Mouse (Mus musculus) embryonic facial prominence, embryonic 15.5 days (tissue): Measurements from ENCODE around the gene Ncbp2. TPM values are rescaled to one million over a fixed set of nuclear protein-coding genes. Genes with fewer than 3 reads are reported as not detected.

Experiments
- ATAC-seq: fragments of 200-750 bp; cut with Nextera tagmentation; 2 replicates; pipeline ENCODE4 v1.8.0; 2017; ENCODE audit warnings: low read depth, moderate TSS enrichment; ENCODE audit not compliant: insufficient number of reproducible peaks, low FRiP score, low TSS enrichment
- H3K27ac ChIP-seq: fragments of 300-500 bp; sonication (generic); replicated peaks from 2 replicates; pipeline ENCODE4 v1.5.1; 2015; ENCODE audit warnings: mild to moderate bottlenecking, inconsistent platforms
- H3K27me3 ChIP-seq: fragments of 300-500 bp; sonication (generic); 2 replicates; pipeline ENCODE4 v1.6.1; 2015; ENCODE audit warnings: inconsistent platforms
- H3K36me3 ChIP-seq: fragments of 300-500 bp; sonication (generic); 2 replicates; pipeline ENCODE4 v1.6.1; 2015; ENCODE audit warnings: mild to moderate bottlenecking, inconsistent platforms
- H3K4me1 ChIP-seq: fragments of 300-500 bp; sonication (generic); 2 replicates; pipeline ENCODE4 v1.6.1; 2015; ENCODE audit warnings: inconsistent platforms
- H3K4me2 ChIP-seq: fragments of 300-500 bp; sonication (generic); replicated peaks from 2 replicates; pipeline ENCODE4 v1.6.1; 2015; ENCODE audit warnings: mild to moderate bottlenecking, inconsistent platforms
- H3K4me3 ChIP-seq: fragments of 300-500 bp; sonication (generic); replicated peaks from 2 replicates; pipeline ENCODE4 v1.5.1; 2015; ENCODE audit warnings: mild to moderate bottlenecking, inconsistent platforms
- H3K9ac ChIP-seq: fragments of 300-500 bp; sonication (generic); 2 replicates; pipeline ENCODE4 v1.6.1; 2015; ENCODE audit warnings: inconsistent platforms
- H3K9me3 ChIP-seq: fragments of 300-500 bp; sonication (generic); replicated peaks from 2 replicates; pipeline ENCODE4 v1.6.1; 2016; ENCODE audit warnings: inconsistent platforms
- WGBS: fragments of 180-500 bp; shearing (Covaris S2); methylation state at CpG from one replicate; pipeline ENCODE4 v1.1.7; 2015; 5-methylcytosine and 5-hydroxymethylcytosine counted together
- polyA plus RNA-seq: library from polyadenylated mRNA; unstranded; fragments of >200 nt; fragmentation: Nextera tagmentation; extraction: Ambion mirVana; gene quantifications from 2 replicates; pipeline ENCODE4 v1.2.1, GENCODE M21; 2015

Gene Ncbp2
- polyA plus RNA-seq, 1 experiment from 2014 or later: 112 TPM

DNA sequence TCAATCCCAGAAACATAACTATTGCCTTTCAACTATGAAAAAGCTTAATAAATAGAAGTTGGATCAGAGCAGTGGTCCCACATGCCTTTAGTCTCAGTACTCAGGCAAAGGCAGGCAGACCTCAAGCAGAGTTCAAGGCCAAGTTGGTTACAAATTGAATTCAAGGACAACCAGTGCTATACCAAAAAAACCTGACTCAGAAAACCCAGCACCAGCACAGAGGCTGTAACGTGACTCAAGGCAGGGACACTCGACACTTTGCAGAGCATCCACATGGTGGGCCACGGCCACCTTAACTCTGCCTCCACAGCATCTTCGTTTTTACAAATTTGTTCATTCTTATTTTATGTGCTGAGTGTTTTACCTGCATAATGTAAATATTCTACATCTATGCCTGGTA lies 26.9 kb downstream of the Ncbp2 start:
- Histone ChIP-seq H3K36me3 (peaks cover 54% of the 10 kb centered on the region), H3K27ac (no peak overlapping the region), H3K9ac (no peak overlapping the region), H3K4me2 (no peak overlapping the region), H3K4me3 (no peak overlapping the region), H3K27me3 (no peaks in the 10 kb centered on the region), H3K4me1 (no peaks in the 10 kb centered on the region), H3K9me3 (no peaks in the 10 kb centered on the region)
- ATAC-seq: no peak
- WGBS: 83% methylated on average over 4 of the region's 4 CpGs

DNA sequence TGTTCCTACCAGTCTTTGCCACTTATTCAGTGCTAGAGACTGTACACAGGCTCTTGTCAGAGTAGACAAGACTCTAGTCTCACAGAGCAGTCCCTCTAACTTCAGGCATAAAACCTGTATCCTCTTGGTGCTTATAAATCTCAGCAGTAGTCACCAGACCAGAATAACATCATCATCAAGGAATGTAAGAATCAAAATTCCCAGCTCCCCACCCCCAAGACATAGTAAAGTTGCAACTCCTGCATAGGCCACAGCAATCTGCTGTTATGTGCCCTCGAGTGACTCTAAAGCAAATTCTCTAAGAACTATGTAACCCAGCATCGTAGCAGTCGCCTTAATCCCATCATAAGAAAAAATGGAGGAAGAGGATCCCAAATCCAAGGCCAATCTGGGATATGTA lies 31.2 kb downstream of the Ncbp2 start:
- Histone ChIP-seq H3K9me3 (no peaks in the 10 kb centered on the region), H3K4me2 (no peak overlapping the region), H3K4me1 (no peaks in the 10 kb centered on the region), H3K36me3 (peaks cover 49% of the 10 kb centered on the region), H3K27ac (no peak overlapping the region), H3K9ac (no peak overlapping the region), H3K27me3 (no peaks in the 10 kb centered on the region), H3K4me3 (no peak overlapping the region)
- no peak for ATAC-seq
- 94% methylated on average over 3 of the region's 3 CpGs for WGBS

DNA sequence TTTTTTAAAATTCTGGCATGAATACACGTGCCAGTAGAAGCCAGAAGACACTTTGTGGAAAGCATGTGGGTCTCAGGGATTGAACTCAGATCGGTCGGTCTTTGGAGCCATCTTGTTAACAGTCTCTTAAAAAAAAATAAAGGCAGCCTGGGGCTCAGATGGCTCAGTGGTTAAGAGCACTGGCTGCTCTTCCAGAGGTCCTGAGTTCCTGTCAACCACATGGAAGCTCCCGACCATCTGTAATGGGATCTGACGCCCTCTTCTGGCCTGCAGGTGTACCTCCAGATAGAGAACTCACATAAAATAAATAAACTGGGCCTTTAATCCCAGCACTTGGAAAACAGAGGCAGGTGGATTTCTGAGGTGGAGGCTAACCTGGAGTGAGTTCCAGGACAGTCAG lies 32.6 kb downstream of the Ncbp2 start:
- peaks cover 44% of the 10 kb centered on the region for H3K36me3 ChIP-seq

DNA sequence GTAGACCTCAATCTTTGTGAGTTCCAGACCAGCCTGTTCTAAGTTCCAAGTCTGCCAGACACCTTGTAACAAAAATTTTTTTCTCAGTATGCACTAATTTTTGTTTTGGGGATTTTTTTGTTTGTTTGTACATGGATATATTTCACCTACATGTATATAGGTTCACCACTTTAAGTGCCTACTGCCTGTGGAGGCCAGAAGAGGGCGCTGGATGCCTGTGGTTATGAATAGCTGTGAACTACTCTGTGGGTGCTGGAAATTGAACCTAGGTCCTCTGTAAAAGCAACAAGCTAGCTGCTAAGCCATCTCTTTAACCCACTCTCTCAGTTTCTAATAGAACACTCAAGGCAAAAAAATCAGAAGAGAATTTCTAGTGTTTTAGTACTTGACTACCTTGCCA lies 43.7 kb downstream of the Ncbp2 start:
- H3K27ac ChIP-seq: no peak overlapping the region
- H3K4me2 ChIP-seq: no peak overlapping the region
- no peaks in the 10 kb centered on the region for H3K9me3 ChIP-seq
- WGBS: 45% methylated on average over 1 of the region's 1 CpGs
- H3K4me3 ChIP-seq: no peak overlapping the region
- H3K27me3 ChIP-seq: no peaks in the 10 kb centered on the region
- no peaks in the 10 kb centered on the region for H3K4me1 ChIP-seq
- H3K36me3 ChIP-seq: peaks cover 40% of the 10 kb centered on the region
- no peak for ATAC-seq
- H3K9ac ChIP-seq: no peak overlapping the region

More for the DNA sequence above, 32.6 kb downstream of the Ncbp2 start:
- H3K4me1 ChIP-seq: no peaks in the 10 kb centered on the region
- 77% methylated on average over 5 of the region's 5 CpGs for WGBS
- H3K27ac ChIP-seq: no peak overlapping the region
- H3K9ac ChIP-seq: no peak overlapping the region
- H3K4me3 ChIP-seq: no peak overlapping the region
- H3K4me2 ChIP-seq: no peak overlapping the region
- H3K9me3 ChIP-seq: no peaks in the 10 kb centered on the region
- no peaks in the 10 kb centered on the region for H3K27me3 ChIP-seq
- no peak for ATAC-seq

DNA sequence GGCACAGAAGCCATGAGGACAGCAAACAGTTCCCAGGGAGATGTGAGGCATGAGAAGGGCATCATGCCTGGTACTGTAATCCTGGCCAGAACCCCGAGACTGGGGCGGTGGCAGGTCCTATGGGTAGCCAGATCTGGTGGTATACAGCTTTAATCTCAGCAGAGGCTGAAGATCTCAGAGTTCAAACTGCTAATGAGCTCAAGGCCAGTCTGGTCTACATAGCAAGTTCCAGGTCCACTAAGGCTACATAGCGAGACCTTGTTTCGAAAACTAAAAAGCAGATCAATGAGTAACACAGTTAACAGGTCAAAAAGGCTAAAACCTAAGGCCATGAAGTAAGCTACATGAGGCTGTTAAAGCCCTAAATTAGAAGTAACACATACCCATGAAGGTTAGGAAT lies 44.9 kb downstream of the Ncbp2 start:
- Histone ChIP-seq H3K27me3 (no peaks in the 10 kb centered on the region), H3K9ac (no peak overlapping the region), H3K4me3 (no peak overlapping the region), H3K36me3 (peaks cover 35% of the 10 kb centered on the region), H3K9me3 (no peaks in the 10 kb centered on the region), H3K4me2 (no peak overlapping the region), H3K27ac (no peak overlapping the region), H3K4me1 (no peaks in the 10 kb centered on the region)
- 95% methylated on average over 4 of the region's 4 CpGs for WGBS
- ATAC-seq: no peak

DNA sequence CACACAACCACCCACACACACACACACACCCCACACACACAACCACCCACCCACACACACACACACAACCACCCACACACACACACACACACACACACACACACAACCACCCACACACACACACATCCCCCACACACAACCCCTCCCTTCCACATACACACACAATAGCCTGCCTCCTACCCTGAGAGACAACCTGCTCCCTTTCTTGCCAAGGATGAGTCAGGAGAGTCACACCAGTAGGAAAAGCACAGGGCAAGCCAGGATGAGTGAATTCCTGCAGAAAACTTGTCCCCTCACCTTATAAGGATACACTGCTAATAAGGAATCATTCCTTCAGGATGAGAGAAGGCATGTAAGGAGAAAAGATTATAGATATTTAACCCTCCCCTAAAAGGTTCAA lies 45.6 kb downstream of the Ncbp2 start:
- Histone ChIP-seq H3K36me3 (peaks cover 33% of the 10 kb centered on the region), H3K27ac (no peak overlapping the region), H3K4me3 (no peak overlapping the region), H3K9me3 (no peaks in the 10 kb centered on the region), H3K27me3 (no peaks in the 10 kb centered on the region), H3K4me1 (no peaks in the 10 kb centered on the region), H3K4me2 (no peak overlapping the region), H3K9ac (no peak overlapping the region)
- no peak for ATAC-seq

DNA sequence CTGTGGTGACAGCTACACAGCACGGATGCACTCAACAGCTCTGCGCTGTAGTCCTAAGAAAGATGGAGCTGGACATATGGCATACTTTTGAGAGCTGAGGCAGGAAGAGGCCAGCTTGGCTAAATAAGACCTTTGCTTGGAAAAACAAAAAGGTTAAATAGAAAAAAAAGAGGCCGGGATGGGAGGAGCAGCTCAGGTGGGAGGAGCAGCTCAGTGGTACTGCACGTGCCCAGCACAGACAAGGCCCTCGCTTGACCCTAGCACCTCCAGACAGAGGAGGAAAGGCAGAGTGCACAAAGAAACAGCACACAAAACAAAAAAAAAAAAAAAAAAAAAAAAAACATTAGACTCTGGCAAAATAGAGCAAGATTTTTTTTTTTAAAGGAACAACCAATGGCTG lies 48.1 kb downstream of the Ncbp2 start:
- no peak for ATAC-seq
- Histone ChIP-seq H3K27ac (no peak overlapping the region), H3K4me1 (peaks cover under 1% of the 10 kb centered on the region; the same call in 1 of the 2 replicates), H3K4me3 (no peak overlapping the region), H3K9ac (no peak overlapping the region), H3K36me3 (peaks cover 22% of the 10 kb centered on the region), H3K27me3 (no peaks in the 10 kb centered on the region), H3K4me2 (no peak overlapping the region), H3K9me3 (no peaks in the 10 kb centered on the region)
- 85% methylated on average over 5 of the region's 5 CpGs for WGBS

DNA sequence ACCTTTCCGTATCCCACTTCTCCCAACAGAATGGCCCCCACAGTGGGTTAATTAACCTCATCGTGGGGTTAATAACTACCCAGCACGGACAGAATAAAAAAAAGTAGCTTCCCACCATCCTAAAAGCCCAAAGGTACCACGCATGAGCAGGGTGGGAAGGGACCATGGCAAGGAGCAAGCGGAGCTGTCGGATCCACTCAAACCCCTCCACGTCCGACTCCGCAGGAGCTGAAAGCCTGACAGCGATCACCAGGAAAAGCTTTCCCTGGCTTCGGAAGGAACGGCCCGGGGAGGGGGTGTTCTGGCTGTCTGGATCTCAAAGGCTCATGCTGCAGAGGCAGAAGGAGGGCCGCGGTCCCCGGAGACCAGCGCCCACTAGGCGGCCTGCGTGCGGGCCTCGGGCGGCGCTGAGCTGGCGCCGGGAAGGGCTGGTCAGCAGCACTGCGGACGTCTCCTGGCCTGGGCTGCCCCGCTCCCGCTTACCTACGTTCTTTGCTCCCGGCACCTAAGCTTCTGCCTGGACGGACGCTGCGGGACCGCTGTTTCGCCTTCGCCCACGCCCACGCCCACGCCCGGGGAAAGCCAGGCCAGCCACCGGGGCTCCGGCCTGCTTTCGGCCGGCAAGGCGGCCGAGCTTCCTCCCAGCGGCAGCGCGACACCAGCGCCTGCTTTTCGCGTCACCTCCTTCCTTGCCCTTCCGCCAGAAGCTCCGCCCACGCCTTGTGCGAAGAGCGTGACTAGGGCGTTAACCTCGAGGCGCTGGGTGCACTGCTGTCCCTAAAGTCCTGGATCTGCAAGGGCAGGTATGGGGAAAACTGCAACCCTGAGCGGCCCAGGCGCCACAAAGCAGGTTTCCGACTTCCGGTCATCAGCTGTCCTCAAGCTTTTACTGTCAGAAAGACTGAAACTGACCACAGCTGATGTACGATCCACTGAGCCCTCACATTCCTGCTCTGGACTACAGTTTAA lies 54.5 kb downstream of the Ncbp2 start, which contains the start of gene Senp5:
Senp5 (minus strand) TSS at position 779 of the 969 bp plus-strand sequence.
- peak; percentile 91 for ATAC-seq
- WGBS: under 1% methylated on average over 66 of the region's 66 CpGs
- Histone ChIP-seq H3K4me3 (peak within 1 kb of the TSS; percentile 63), H3K4me1 (peaks cover 13% of the 10 kb centered on the region), H3K27me3 (no peaks in the 10 kb centered on the region), H3K9ac (peak within 1 kb of the TSS; percentile 70), H3K27ac (peak within 1 kb of the TSS; percentile 52), H3K4me2 (peak within 1 kb of the TSS; percentile 74), H3K9me3 (no peaks in the 10 kb centered on the region), H3K36me3 (peaks cover 6% of the 10 kb centered on the region; the same call in 1 of the 2 replicates)

DNA sequence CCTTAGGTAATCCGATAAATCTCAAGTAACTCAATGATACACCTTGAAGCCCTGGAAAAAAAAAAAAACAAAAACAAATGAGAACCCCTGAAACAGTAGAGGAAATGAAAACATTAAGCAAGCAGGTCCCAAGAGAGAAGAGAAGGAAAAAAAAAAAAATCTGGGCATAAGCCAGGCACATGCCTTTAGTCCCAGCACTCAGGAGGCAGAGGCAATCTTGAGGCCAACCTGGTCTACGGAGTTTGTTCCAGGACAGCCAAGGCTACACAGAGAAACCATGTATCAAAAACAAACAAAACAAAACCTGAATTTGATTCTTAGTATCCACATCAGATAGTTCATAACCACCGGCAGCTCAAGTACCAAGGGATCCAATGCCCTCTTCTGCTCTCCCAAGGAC lies 56.4 kb downstream of the Ncbp2 start:
- WGBS: 92% methylated on average over 3 of the region's 3 CpGs
- no peaks in the 10 kb centered on the region for H3K36me3 ChIP-seq
- no peak for ATAC-seq
- H3K27me3 ChIP-seq: no peaks in the 10 kb centered on the region
- H3K4me2 ChIP-seq: no peak overlapping the region
- H3K9me3 ChIP-seq: no peaks in the 10 kb centered on the region
- H3K4me1 ChIP-seq: peaks cover 13% of the 10 kb centered on the region
- H3K27ac ChIP-seq: no peak overlapping the region
- H3K9ac ChIP-seq: no peak overlapping the region
- H3K4me3 ChIP-seq: no peak overlapping the region

DNA sequence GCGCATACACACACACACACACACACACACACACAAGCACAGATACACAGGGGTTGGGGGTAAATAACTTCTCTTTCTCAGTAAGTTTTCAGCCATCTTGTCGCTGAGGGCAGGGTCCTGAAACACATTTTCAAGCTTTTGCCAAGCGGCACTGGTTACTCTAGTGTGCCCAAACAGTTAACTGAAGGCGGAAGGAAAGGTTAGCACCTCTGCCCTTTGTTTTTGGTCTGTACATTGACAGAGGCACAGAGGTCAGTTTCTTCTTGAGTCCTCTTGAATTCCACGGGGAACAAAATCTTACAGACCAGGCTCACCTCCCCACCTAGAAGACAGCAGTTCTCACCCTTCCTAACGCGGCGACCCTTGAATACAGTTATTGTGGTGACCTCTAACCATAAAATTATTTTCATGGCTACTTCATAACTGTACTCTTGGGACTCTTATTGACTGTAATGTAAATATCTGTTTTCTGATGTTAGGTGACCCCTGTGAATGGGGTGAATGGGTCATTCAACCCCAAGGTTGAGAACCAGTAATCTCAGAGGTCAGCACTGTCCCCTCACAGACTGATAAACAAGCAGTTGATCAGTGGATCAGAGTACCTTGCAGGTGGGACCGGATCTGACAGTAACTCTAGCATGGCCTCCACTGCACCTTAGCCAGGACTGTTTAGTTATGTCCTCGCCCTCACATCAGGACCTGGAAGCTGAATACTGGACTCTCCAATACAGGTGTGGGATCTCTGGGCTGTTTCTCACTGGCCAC lies 60.4 kb downstream of the Ncbp2 start:
- H3K27me3 ChIP-seq: no peaks in the 10 kb centered on the region
- WGBS: 65% methylated on average over 10 of the region's 10 CpGs
- H3K27ac ChIP-seq: no peak overlapping the region
- no peak overlapping the region for H3K4me2 ChIP-seq
- H3K4me1 ChIP-seq: peaks cover under 1% of the 10 kb centered on the region
- no peaks in the 10 kb centered on the region for H3K9me3 ChIP-seq
- no peak overlapping the region for H3K4me3 ChIP-seq
- H3K9ac ChIP-seq: no peak overlapping the region
- H3K36me3 ChIP-seq: no peaks in the 10 kb centered on the region
- ATAC-seq: no peak

DNA sequence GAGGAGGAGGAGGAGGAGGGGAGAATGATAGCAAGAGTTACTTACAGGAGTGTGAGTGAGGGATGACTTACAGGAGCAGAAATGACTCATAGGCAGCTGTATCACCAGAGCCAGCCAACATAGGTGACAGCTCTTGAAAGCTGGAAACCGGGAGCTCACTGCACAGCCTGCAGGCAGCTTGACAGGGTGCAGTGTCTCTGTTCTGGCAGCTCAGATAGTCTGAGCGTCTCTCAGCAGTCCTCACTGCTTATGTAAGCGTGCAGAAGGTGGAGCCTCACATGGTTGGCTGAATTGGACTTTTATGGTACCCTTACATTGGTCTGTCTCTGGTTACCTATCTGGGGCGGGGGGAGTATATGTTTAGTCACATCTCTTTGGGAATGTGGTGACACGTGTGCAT lies 61.6 kb downstream of the Ncbp2 start:
- ATAC-seq: no peak

More for the DNA sequence above, 61.6 kb downstream of the Ncbp2 start:
- H3K36me3 ChIP-seq: no peaks in the 10 kb centered on the region
- H3K27me3 ChIP-seq: no peaks in the 10 kb centered on the region
- no peaks in the 10 kb centered on the region for H3K9me3 ChIP-seq
- H3K4me2 ChIP-seq: no peak overlapping the region
- H3K9ac ChIP-seq: no peak overlapping the region
- WGBS: 37% methylated on average over 5 of the region's 5 CpGs
- H3K4me1 ChIP-seq: no peaks in the 10 kb centered on the region
- H3K27ac ChIP-seq: no peak overlapping the region
- H3K4me3 ChIP-seq: no peak overlapping the region
